Mouse (Mus musculus) forebrain, embryonic 13.5 days (tissue): Measurements from ENCODE around the gene Gm8281. TPM values are rescaled to one million over a fixed set of nuclear protein-coding genes. Genes with fewer than 3 reads are reported as not detected.
"Not testable (repeated sequence)": the region's sequence is repeated elsewhere in the genome, so short reads cannot be mapped to it uniquely, and the experiment has no call there.

Source experiments
- ATAC-seq: fragments of 200-750 bp; cut with Nextera tagmentation; 2 replicates; pipeline ENCODE4 v1.8.0; 2017
- H3K27ac ChIP-seq: fragments of 300-500 bp; sonication (generic); 2 replicates; pipeline ENCODE4 v1.5.1; 2015; ENCODE audit warnings: inconsistent platforms, mild to moderate bottlenecking, moderate library complexity
- H3K27me3 ChIP-seq: fragments of 300-500 bp; sonication (generic); 2 replicates; pipeline ENCODE4 v1.6.1; 2015; ENCODE audit warnings: mild to moderate bottlenecking, inconsistent platforms
- H3K36me3 ChIP-seq: fragments of 300-500 bp; sonication (generic); 2 replicates; pipeline ENCODE4 v1.6.1; 2015; ENCODE audit warnings: mild to moderate bottlenecking, inconsistent platforms; ENCODE audit not compliant: poor library complexity, severe bottlenecking
- H3K4me1 ChIP-seq: fragments of 300-500 bp; sonication (generic); 2 replicates; pipeline ENCODE4 v1.6.1; 2015; ENCODE audit warnings: inconsistent platforms
- H3K4me2 ChIP-seq: fragments of 300-500 bp; sonication (generic); 2 replicates; pipeline ENCODE4 v1.6.1; 2015; ENCODE audit warnings: inconsistent platforms, mild to moderate bottlenecking, moderate library complexity
- H3K4me3 ChIP-seq: fragments of 300-500 bp; sonication (generic); 2 replicates; pipeline ENCODE4 v1.5.1; 2015; ENCODE audit warnings: mild to moderate bottlenecking, inconsistent platforms
- H3K9ac ChIP-seq: fragments of 300-500 bp; sonication (generic); 2 replicates; pipeline ENCODE4 v1.6.1; 2015; ENCODE audit warnings: mild to moderate bottlenecking, inconsistent platforms
- H3K9me3 ChIP-seq: fragments of 300-500 bp; sonication (generic); replicated peaks from 2 replicates; pipeline ENCODE4 v1.6.1; 2016; ENCODE audit warnings: inconsistent platforms
- WGBS: fragments of 180-500 bp; shearing (Covaris S2); methylation state at CpG from one replicate; pipeline ENCODE4 v1.1.7; 2015; 5-methylcytosine and 5-hydroxymethylcytosine counted together
- polyA plus RNA-seq: library from polyadenylated mRNA; unstranded; fragments of >200 nt; fragmentation: Nextera tagmentation; extraction: Ambion mirVana; gene quantifications from 2 replicates; pipeline ENCODE4 v1.2.1, GENCODE M21; 2015

Gm8281 gene
- 3.1 and 4.4 TPM in 2 replicates for polyA plus RNA-seq

DNA sequence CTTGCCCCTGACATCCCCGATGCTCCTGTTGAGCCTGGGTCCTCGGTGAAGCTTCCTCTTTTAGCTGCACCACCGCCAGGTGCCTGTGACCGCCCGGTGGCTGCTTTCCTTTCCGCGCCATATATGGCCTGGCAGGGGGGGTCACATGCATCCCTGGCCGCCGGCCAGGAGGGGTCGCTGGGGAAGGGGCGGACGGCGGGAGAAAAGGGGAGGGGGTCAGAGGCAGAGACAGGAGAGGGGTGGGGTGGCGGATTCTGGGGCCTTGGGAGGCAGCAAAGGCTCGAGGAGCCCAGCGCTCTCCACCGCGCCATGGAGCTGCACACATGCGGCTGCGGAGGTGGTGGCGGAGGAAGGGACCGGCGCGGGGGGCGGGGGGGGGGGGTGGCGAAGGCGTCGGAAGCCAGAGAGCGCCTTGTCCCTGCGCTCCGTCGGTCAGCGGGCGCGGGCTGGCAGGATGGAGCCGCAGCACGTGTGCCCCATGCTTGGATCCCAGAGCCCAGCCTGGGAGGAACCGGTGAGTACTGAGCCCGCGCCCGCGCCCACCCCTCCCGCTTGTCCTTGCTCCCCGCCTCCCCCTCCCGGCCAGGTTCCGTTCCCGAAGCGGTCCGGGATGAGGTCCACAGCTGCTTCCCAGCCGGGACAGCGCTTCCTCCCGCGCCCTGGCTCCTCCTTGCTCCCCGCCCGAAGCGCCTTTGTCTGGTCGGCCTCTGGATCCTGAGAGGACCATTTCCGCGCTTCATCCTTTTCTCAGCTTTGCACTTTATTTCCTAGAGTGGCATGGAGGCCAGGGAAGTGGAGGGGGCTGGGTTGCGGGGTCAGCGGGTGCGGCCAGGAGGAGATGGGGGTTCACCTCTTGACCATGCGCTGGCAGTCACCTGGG, at the start of gene Gm8281:
TSS of gene Gm8281 (plus strand) at position 430 of the 880 bp plus-strand sequence.
- not testable (repeated sequence) for H3K9me3 ChIP-seq, H3K4me1 ChIP-seq, H3K36me3 ChIP-seq, H3K27ac ChIP-seq, ATAC-seq, H3K27me3 ChIP-seq
- peak within 1 kb of the TSS; percentile 48 for H3K4me3 ChIP-seq
- H3K4me2 ChIP-seq = peak within 1 kb of the TSS; percentile 62
- WGBS = 1% methylated on average over 25 of the region's 63 CpGs
- H3K9ac ChIP-seq = peak within 1 kb of the TSS; percentile 61

DNA sequence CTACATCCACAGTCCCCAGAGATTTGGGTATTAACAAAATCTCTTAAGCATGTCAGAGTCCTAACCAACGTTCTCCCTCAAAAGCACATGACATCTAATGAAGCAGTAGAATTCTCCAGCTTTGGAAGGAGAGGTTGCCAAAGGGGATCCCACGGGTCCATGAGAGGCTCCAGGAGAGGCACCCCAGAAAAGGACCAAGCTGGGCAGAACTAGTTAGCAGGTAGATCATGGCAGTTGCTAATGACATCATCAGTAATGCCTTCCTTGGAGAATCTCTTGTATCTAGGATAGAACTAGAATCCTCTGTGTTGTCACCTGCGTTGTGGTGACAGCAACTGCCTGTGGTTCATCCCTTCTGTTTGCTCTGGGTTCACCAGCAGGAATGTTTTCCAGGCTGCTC, 20.5 kb upstream of the Gm8281 start, which contains the start of gene 4930555G01Rik:
TSS of gene 4930555G01Rik (plus strand) at position 301 of the 400 bp plus-strand sequence.
- not testable (repeated sequence) for H3K4me2 ChIP-seq, ATAC-seq, H3K36me3 ChIP-seq, H3K27me3 ChIP-seq, H3K9ac ChIP-seq, H3K4me3 ChIP-seq, H3K4me1 ChIP-seq, H3K9me3 ChIP-seq, H3K27ac ChIP-seq
- no CpG with 5 or more reads among the region's 3 CpGs for WGBS

- not testable (repeated sequence) for H3K4me2 ChIP-seq, H3K9ac ChIP-seq, H3K27me3 ChIP-seq, H3K4me1 ChIP-seq, H3K27ac ChIP-seq, H3K9me3 ChIP-seq, ATAC-seq, H3K4me3 ChIP-seq, H3K36me3 ChIP-seq
- WGBS = 83% methylated on average over 2 of the region's 2 CpGs
Observed at GRCm38 (mm10) chr14:5131219-5131618, 60.4 kb downstream of the Gm8281 start, which contains the start of gene Gm8279. Gm8279 (plus strand) TSS chr14:5131519.

Other genes with a start within 250 kb of the Gm8281 start
- not detected in 2 replicates for gene Gm3269, start 232.9 kb upstream of the Gm8281 start, polyA plus RNA-seq
- 1.4 and 1.9 TPM in 2 replicates for gene Gm3264, start 215.5 kb upstream of the Gm8281 start, polyA plus RNA-seq
- gene Gm3278, start 178.6 kb upstream of the Gm8281 start, polyA plus RNA-seq = not detected in 2 replicates
- not detected in 2 replicates for gene Gm8297, start 87.1 kb upstream of the Gm8281 start, polyA plus RNA-seq
- not detected in 2 replicates for gene Gm3298, start 55.1 kb upstream of the Gm8281 start, polyA plus RNA-seq
- gene 4930555G01Rik, start 20.4 kb upstream of the Gm8281 start, polyA plus RNA-seq = not detected in 2 replicates
- not detected in 2 replicates for gene Gm8279, start 60.5 kb downstream of the Gm8281 start, polyA plus RNA-seq
- gene Gm3317, start 93.5 kb downstream of the Gm8281 start, polyA plus RNA-seq = not detected in 2 replicates
- not detected in 2 replicates for gene Gm8271, start 114.8 kb downstream of the Gm8281 start, polyA plus RNA-seq
- not detected in 2 replicates for gene Gm3526, start 189.5 kb downstream of the Gm8281 start, polyA plus RNA-seq